Mouse (Mus musculus) neural tube, embryonic 14.5 days (tissue): Measurements from ENCODE around the gene 4931406C07Rik. TPM values are rescaled to one million over a fixed set of nuclear protein-coding genes. Genes with fewer than 3 reads are reported as not detected.
"Not testable (repeated sequence)": the region's sequence is repeated elsewhere in the genome, so short reads cannot be mapped to it uniquely, and the experiment has no call there.

ENCODE experiments used
- ATAC-seq: fragments of 200-750 bp; cut with Nextera tagmentation; 2 replicates; pipeline ENCODE4 v1.8.0; 2017; ENCODE audit warnings: low read depth, mild to moderate bottlenecking, moderate TSS enrichment, moderate library complexity
- H3K27ac ChIP-seq: fragments of 300-500 bp; sonication (generic); 2 replicates; pipeline ENCODE4 v1.5.1; 2014; ENCODE audit warnings: low read depth, mild to moderate bottlenecking, control low read depth, low read length, moderate library complexity, mixed read lengths
- H3K27me3 ChIP-seq: fragments of 300-500 bp; sonication (generic); 2 replicates; pipeline ENCODE4 v1.6.1; 2014; ENCODE audit warnings: low read length; ENCODE audit not compliant: control insufficient read depth, insufficient read depth
- H3K36me3 ChIP-seq: fragments of 300-500 bp; sonication (generic); 2 replicates; pipeline ENCODE4 v1.6.1; 2014; ENCODE audit warnings: low read length, mixed read lengths; ENCODE audit not compliant: control insufficient read depth, insufficient read depth
- H3K4me1 ChIP-seq: fragments of 300-500 bp; sonication (generic); 2 replicates; pipeline ENCODE4 v1.6.1; 2014; ENCODE audit warnings: low read length; ENCODE audit not compliant: control insufficient read depth, insufficient read depth
- H3K4me2 ChIP-seq: fragments of 300-500 bp; sonication (generic); 2 replicates; pipeline ENCODE4 v1.6.1; 2014; ENCODE audit warnings: mild to moderate bottlenecking, low read depth, low read length, control low read depth
- H3K4me3 ChIP-seq: fragments of 300-500 bp; sonication (generic); 2 replicates; pipeline ENCODE4 v1.5.1; 2014; ENCODE audit warnings: low read depth, low read length, control low read depth, mixed read lengths
- H3K9ac ChIP-seq: fragments of 300-500 bp; sonication (generic); replicated peaks from 2 replicates; pipeline ENCODE4 v1.6.1; 2014; ENCODE audit warnings: low read depth, mild to moderate bottlenecking, control low read depth, low read length, mixed read lengths
- H3K9me3 ChIP-seq: fragments of 300-500 bp; sonication (generic); 2 replicates; pipeline ENCODE4 v1.6.1; 2016; ENCODE audit warnings: low read length; ENCODE audit not compliant: control insufficient read depth
- WGBS: fragments of 180-500 bp; shearing (Covaris S2); extraction: QIAGEN DNeasy Blood & Tissue Kit; methylation state at CpG from one replicate; pipeline ENCODE4 v1.1.7; 2014; 5-methylcytosine and 5-hydroxymethylcytosine counted together
- polyA plus RNA-seq: library from polyadenylated mRNA; unstranded; fragments of >200 nt; fragmentation: Nextera tagmentation; extraction: Ambion mirVana; gene quantifications from 2 replicates; pipeline ENCODE4 v1.2.1, GENCODE M21; 2014

The 4931406C07Rik gene
- 13.4 and 13.6 TPM in 2 replicates for polyA plus RNA-seq

GRCm38 (mm10) chr9:15306398-15307119 is at the start of gene 4931406C07Rik:
4931406C07Rik (minus strand) TSS chr9:15306448.
- Histone ChIP-seq H3K27me3 (no peaks in the 10 kb centered on the region), H3K9me3 (no peaks in the 10 kb centered on the region), H3K36me3 (peaks cover 17% of the 10 kb centered on the region), H3K4me1 (peaks cover 21% of the 10 kb centered on the region), H3K4me3 (peak within 1 kb of the TSS; percentile 91), H3K27ac (peak within 1 kb of the TSS; percentile 87), H3K4me2 (peak within 1 kb of the TSS; percentile 94), H3K9ac (peak within 1 kb of the TSS; percentile 95)
- WGBS: under 1% methylated on average over 35 of the region's 35 CpGs
- ATAC-seq: peak; percentile 90

GRCm38 (mm10) chr9:15349925-15350324 is 43.7 kb upstream of the 4931406C07Rik start:
- Histone ChIP-seq H3K4me2 (no peak overlapping the region), H3K27me3 (no peaks in the 10 kb centered on the region), H3K9me3 (no peaks in the 10 kb centered on the region), H3K4me3 (no peak overlapping the region), H3K27ac (no peak overlapping the region), H3K4me1 (no peaks in the 10 kb centered on the region), H3K9ac (no peak overlapping the region), H3K36me3 (peaks cover 27% of the 10 kb centered on the region; the same call in 1 of the 2 replicates)
- no peak for ATAC-seq
- WGBS: 78% methylated on average over 2 of the region's 2 CpGs

GRCm38 (mm10) chr9:15337776-15338175 is 31.5 kb upstream of the 4931406C07Rik start:
- no peaks in the 10 kb centered on the region for H3K9me3 ChIP-seq
- peaks cover 66% of the 10 kb centered on the region for H3K36me3 ChIP-seq
- H3K4me1 ChIP-seq: no peaks in the 10 kb centered on the region
- H3K4me2 ChIP-seq: no peak overlapping the region
- no peak overlapping the region for H3K9ac ChIP-seq
- WGBS: 94% methylated on average over 4 of the region's 4 CpGs
- H3K27me3 ChIP-seq: no peaks in the 10 kb centered on the region
- no peak for ATAC-seq
- no peak overlapping the region for H3K27ac ChIP-seq
- no peak overlapping the region for H3K4me3 ChIP-seq

GRCm38 (mm10) chr9:15318170-15318742 is 12.0 kb upstream of the 4931406C07Rik start:
- H3K9ac ChIP-seq: no peak overlapping the region
- peaks cover 59% of the 10 kb centered on the region for H3K36me3 ChIP-seq
- 76% methylated on average over 2 of the region's 2 CpGs for WGBS
- H3K4me3 ChIP-seq: no peak overlapping the region
- no peaks in the 10 kb centered on the region for H3K9me3 ChIP-seq
- no peaks in the 10 kb centered on the region for H3K27me3 ChIP-seq
- ATAC-seq: no peak
- H3K4me2 ChIP-seq: no peak overlapping the region
- no peak overlapping the region for H3K27ac ChIP-seq
- H3K4me1 ChIP-seq: no peaks in the 10 kb centered on the region

GRCm38 (mm10) chr9:15317223-15318169 is 11.2 kb upstream of the 4931406C07Rik start:
- Histone ChIP-seq H3K4me2 (no peak overlapping the region), H3K27ac (no peak overlapping the region), H3K9ac (no peak overlapping the region), H3K9me3 (no peaks in the 10 kb centered on the region), H3K4me3 (no peak overlapping the region), H3K4me1 (no peaks in the 10 kb centered on the region), H3K36me3 (peaks cover 60% of the 10 kb centered on the region), H3K27me3 (no peaks in the 10 kb centered on the region)
- WGBS: 60% methylated on average over 5 of the region's 5 CpGs
- ATAC-seq: no peak

- not testable (repeated sequence) for ATAC-seq, H3K4me2 ChIP-seq, H3K9ac ChIP-seq, H3K27me3 ChIP-seq, H3K4me3 ChIP-seq, H3K27ac ChIP-seq, H3K4me1 ChIP-seq, H3K9me3 ChIP-seq
- 100% methylated on average over 1 of the region's 2 CpGs for WGBS
- peaks cover 63% of the 10 kb centered on the region for H3K36me3 ChIP-seq
Measured at GRCm38 (mm10) chr9:15316296-15316695, 10.0 kb upstream of the 4931406C07Rik start.

GRCm38 (mm10) chr9:15314619-15315018 is 8.4 kb upstream of the 4931406C07Rik start:
- 0 out of 2 replicates have a peak, but pooled peaks cover under 1% of the 10 kb centered on the region for H3K4me1 ChIP-seq
- H3K4me2 ChIP-seq: no peak overlapping the region
- ATAC-seq: no peak
- peaks cover 69% of the 10 kb centered on the region for H3K36me3 ChIP-seq
- H3K4me3 ChIP-seq: no peak overlapping the region
- no peak overlapping the region for H3K9ac ChIP-seq
- WGBS: 98% methylated on average over 1 of the region's 1 CpGs
- no peak overlapping the region for H3K27ac ChIP-seq
- no peaks in the 10 kb centered on the region for H3K27me3 ChIP-seq
- no peaks in the 10 kb centered on the region for H3K9me3 ChIP-seq

GRCm38 (mm10) chr9:15313633-15314032 is 7.4 kb upstream of the 4931406C07Rik start:
- Histone ChIP-seq H3K4me1 (peaks cover 8% of the 10 kb centered on the region; the same call in 1 of the 2 replicates), H3K9me3 (no peaks in the 10 kb centered on the region), H3K36me3 (peaks cover 77% of the 10 kb centered on the region), H3K4me3 (no peak overlapping the region), H3K27me3 (no peaks in the 10 kb centered on the region), H3K27ac (no peak overlapping the region), H3K9ac (no peak overlapping the region), H3K4me2 (no peak overlapping the region)
- 91% methylated on average over 5 of the region's 5 CpGs for WGBS
- ATAC-seq: no peak
